Mouse (Mus musculus) intestine, embryonic 14.5 days (tissue): ENCODE results near the gene Clec4f. TPM values are rescaled to one million over a fixed set of nuclear protein-coding genes. Genes with fewer than 3 reads are reported as not detected.

Source experiments
- ATAC-seq: fragments of 200-750 bp; cut with Nextera tagmentation; replicated peaks from 2 replicates; pipeline ENCODE4 v1.8.0; 2017; ENCODE audit warnings: low read depth, moderate number of reproducible peaks, moderate TSS enrichment, moderate library complexity; ENCODE audit not compliant: low FRiP score, low TSS enrichment
- DNase-seq: peaks from one replicate; pipeline ENCODE4 v3.0.0-alpha.2; 2018; ENCODE audit warnings: low spot score
- H3K27ac ChIP-seq: fragments of 300-500 bp; sonication (generic); 2 replicates; pipeline ENCODE4 v1.5.1; 2014; ENCODE audit warnings: low read depth, mild to moderate bottlenecking, control low read depth
- H3K27me3 ChIP-seq: fragments of 300-500 bp; sonication (generic); replicated peaks from 2 replicates; pipeline ENCODE4 v1.6.1; 2014; ENCODE audit warnings: low read length, control low read depth; ENCODE audit not compliant: control insufficient read depth, insufficient read depth
- H3K36me3 ChIP-seq: fragments of 300-500 bp; sonication (generic); 2 replicates; pipeline ENCODE4 v1.6.1; 2014; ENCODE audit warnings: low read length, control low read depth; ENCODE audit not compliant: control insufficient read depth, insufficient read depth
- H3K4me1 ChIP-seq: fragments of 300-500 bp; sonication (generic); replicated peaks from 2 replicates; pipeline ENCODE4 v1.6.1; 2014; ENCODE audit warnings: low read length, control low read depth, mixed read lengths; ENCODE audit not compliant: control insufficient read depth, insufficient read depth
- H3K4me2 ChIP-seq: fragments of 300-500 bp; sonication (generic); 2 replicates; pipeline ENCODE4 v1.6.1; 2014; ENCODE audit warnings: low read length
- H3K4me3 ChIP-seq: fragments of 300-500 bp; sonication (generic); 2 replicates; pipeline ENCODE4 v1.5.1; 2014; ENCODE audit warnings: low read depth, low read length, control low read depth, mixed read lengths
- H3K9ac ChIP-seq: fragments of 300-500 bp; sonication (generic); 2 replicates; pipeline ENCODE4 v1.6.1; 2014; ENCODE audit warnings: mild to moderate bottlenecking, low read length
- H3K9me3 ChIP-seq: fragments of 300-500 bp; sonication (generic); 2 replicates; pipeline ENCODE4 v1.6.1; 2016; ENCODE audit warnings: low read length, control low read depth; ENCODE audit not compliant: control insufficient read depth
- WGBS: fragments of 180-500 bp; shearing (Covaris S2); extraction: QIAGEN DNeasy Blood & Tissue Kit; methylation state at CpG from one replicate; pipeline ENCODE4 v1.1.7; 2014; 5-methylcytosine and 5-hydroxymethylcytosine counted together
- polyA plus RNA-seq: library from polyadenylated mRNA; unstranded; fragments of >200 nt; fragmentation: Nextera tagmentation; extraction: Ambion mirVana; gene quantifications from 2 replicates; pipeline ENCODE4 v1.2.1, GENCODE M21; 2014

The Clec4f gene
- polyA plus RNA-seq, 1 experiment from 2014 or later, result not detected

DNA sequence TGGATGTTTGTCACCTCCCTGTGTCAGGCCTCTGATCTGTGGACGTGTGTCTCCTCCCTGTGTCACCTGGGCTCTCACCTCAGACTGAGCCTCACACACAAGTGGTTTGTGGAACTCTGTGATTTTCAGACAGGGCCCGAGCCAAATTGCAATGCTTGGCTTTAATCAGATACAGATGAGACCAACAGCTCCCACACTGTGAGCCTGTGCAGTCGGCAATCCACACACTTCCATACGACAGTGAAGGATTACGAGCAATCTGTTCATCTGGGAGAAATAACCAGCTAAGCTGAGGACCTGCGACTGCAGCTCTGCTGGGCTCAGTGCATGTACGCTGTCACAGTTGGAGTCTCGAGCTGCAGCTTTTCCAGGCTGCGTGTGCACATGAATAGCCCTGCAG is 36.0 kb downstream of the Clec4f start:
- Histone ChIP-seq H3K9ac (no peak overlapping the region), H3K9me3 (no peaks in the 10 kb centered on the region), H3K4me2 (no peak overlapping the region), H3K27me3 (no peaks in the 10 kb centered on the region), H3K4me3 (no peak overlapping the region), H3K27ac (no peak overlapping the region), H3K4me1 (no peaks in the 10 kb centered on the region), H3K36me3 (no peaks in the 10 kb centered on the region)
- DNase-seq (no peak), ATAC-seq (no peak)
- WGBS, result 54% methylated on average over 9 of the region's 9 CpGs

DNA sequence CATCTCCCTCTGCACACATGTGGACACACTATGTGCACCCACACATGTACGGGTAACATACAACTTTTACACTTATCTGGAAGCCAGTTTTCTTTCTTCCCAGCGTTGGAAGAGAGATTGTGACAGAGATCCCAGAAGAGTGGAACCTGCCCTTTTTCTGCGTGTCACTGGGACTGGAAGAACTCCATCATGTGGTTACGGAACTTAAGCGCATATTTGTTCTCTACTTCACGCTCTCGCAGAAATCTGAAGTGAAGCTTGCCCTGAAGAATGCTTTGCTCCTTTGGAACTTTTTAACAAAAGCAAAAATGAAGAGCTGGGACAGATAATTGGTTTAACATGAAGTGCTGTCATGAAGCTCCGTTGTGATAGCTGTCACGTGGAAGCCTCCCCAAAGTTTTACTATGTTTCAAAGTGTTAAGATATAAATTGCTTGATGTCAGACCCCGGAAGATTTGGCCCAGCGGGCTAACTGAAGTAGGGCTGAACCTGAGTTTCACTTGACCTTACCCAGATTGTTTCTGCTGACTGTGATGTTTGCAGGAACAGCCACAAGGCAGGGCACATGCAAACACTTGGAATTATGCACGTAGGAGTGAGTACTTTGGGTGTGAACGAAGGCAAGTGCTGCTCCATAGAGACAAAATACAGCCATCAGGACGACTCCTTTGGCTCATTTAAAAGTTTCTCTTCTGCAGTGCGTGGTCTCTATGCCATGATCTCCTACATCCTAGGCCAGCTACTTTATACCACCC is 38.2 kb downstream of the Clec4f start:
- no peak for ATAC-seq

DNA sequence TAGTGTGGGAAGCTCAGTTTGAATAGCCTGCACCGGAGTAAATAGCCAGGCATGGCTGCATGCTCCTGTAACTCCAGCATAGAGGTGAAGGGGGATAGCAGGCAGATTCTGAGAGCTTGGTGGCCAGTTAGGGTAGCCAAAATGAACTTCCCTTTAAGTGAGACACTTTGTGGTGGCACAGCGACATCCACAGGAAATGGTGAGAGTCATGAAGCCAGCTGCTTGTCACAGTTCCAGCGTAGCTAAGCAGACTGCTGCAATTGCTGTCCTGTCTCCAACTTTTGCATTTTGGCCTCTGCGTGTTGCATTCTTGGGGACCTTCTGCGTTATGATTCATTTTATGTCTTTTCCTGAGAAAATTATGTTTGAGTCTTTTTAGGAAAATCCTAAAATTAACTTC is 39.5 kb downstream of the Clec4f start:
- no peak for DNase-seq
- no peaks in the 10 kb centered on the region for H3K36me3 ChIP-seq
- ATAC-seq, result no peak

More for the DNA sequence above, 38.2 kb downstream of the Clec4f start:
- 84% methylated on average over 15 of the region's 15 CpGs for WGBS
- Histone ChIP-seq H3K4me2 (no peak overlapping the region), H3K9ac (no peak overlapping the region), H3K9me3 (no peaks in the 10 kb centered on the region), H3K27ac (no peak overlapping the region), H3K4me3 (no peak overlapping the region), H3K27me3 (no peaks in the 10 kb centered on the region), H3K36me3 (no peaks in the 10 kb centered on the region), H3K4me1 (no peaks in the 10 kb centered on the region)
- no peak for DNase-seq

DNA sequence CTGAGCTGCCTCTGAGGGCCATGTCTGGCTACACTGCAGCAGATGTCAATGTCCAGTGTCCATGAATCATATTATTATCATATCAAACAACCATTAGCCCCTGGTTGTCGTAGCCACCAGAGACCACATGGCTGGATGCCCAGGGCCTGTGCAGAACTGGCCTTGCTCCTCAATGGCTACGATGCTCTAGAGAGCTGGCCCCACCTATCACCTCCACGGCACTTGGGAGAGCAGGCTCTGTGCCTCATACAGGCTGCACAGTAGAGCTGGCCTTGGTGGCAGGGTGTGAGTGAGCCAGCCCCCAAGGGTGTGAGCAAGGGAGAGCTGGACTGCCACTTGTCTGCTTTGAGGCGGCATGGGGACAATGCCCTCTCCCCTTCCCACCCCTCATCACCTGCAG is 41.5 kb downstream of the Clec4f start:
- Histone ChIP-seq H3K4me3 (no peak overlapping the region), H3K9me3 (no peaks in the 10 kb centered on the region), H3K36me3 (no peaks in the 10 kb centered on the region), H3K9ac (no peak overlapping the region), H3K27ac (no peak overlapping the region), H3K27me3 (no peaks in the 10 kb centered on the region), H3K4me1 (no peaks in the 10 kb centered on the region), H3K4me2 (no peak overlapping the region)
- no peak for ATAC-seq
- no peak for DNase-seq
- WGBS, result 88% methylated on average over 4 of the region's 4 CpGs

More for the DNA sequence above, 39.5 kb downstream of the Clec4f start:
- Histone ChIP-seq H3K9me3 (no peaks in the 10 kb centered on the region), H3K4me1 (no peaks in the 10 kb centered on the region), H3K9ac (no peak overlapping the region), H3K4me2 (no peak overlapping the region), H3K4me3 (no peak overlapping the region), H3K27me3 (no peaks in the 10 kb centered on the region), H3K27ac (no peak overlapping the region)
- WGBS, result 61% methylated on average over 5 of the region's 5 CpGs

DNA sequence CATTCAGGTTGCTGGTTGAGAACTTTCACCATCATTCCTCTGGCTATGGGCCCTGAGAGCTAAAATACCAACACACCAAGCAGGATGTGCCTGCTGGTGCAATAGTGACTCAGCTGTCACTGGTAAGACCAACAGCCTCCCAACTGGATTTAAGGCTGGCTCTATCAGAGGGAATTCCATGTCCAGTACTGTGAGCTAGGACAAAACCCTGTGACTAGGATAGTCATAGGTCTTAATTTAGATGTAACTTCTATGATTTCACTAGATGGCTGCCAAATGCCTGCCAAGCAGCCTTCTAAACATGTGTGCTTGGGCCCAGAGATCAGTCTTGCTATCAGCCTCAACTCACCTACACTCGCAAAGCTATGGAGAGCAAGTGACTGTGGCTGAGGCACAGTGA is 43.0 kb downstream of the Clec4f start:
- ATAC-seq (no peak), DNase-seq (no peak)
- WGBS, result 92% methylated on average over 1 of the region's 1 CpGs

DNA sequence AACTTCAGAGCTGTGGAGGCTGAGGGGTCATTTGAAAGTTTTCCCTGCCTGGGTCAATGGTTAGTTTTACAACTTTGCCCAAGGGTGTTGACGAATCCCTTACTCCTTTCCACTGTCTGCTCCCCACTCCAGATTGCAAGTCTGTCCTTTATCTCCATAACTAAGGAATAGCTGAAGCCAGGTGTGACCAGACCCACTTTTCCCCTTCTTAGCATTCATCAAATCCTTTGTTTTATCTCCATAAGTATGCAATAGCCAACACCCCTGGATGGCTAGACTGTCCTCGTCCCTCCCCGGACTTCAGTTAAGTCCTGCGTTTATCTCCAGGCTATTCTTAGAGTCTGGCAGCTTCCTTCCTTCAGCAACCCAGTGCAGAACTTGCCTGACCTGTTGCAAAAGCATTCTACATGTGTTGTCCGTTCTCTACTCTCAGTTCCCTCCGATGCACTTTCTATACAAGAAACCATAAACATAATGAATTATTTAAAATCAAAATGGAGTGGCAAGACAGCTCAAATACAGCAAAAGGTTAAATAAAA is 56.3 kb downstream of the Clec4f start:
- Histone ChIP-seq H3K9me3 (no peaks in the 10 kb centered on the region), H3K4me2 (no peak overlapping the region), H3K9ac (no peak overlapping the region), H3K4me3 (no peak overlapping the region), H3K27me3 (no peaks in the 10 kb centered on the region), H3K36me3 (no peaks in the 10 kb centered on the region), H3K27ac (no peak overlapping the region), H3K4me1 (0 out of 2 replicates have a peak, but pooled peaks cover 5% of the 10 kb centered on the region)
- no peak for ATAC-seq
- no peak for DNase-seq
- WGBS, result 62% methylated on average over 6 of the region's 6 CpGs

More for the DNA sequence above, 43.0 kb downstream of the Clec4f start:
- H3K9me3 ChIP-seq, result no peaks in the 10 kb centered on the region
- H3K36me3 ChIP-seq, result no peaks in the 10 kb centered on the region
- H3K27ac ChIP-seq, result no peak overlapping the region
- no peak overlapping the region for H3K9ac ChIP-seq
- H3K4me1 ChIP-seq, result no peaks in the 10 kb centered on the region
- no peak overlapping the region for H3K4me3 ChIP-seq
- no peak overlapping the region for H3K4me2 ChIP-seq
- no peaks in the 10 kb centered on the region for H3K27me3 ChIP-seq

DNA sequence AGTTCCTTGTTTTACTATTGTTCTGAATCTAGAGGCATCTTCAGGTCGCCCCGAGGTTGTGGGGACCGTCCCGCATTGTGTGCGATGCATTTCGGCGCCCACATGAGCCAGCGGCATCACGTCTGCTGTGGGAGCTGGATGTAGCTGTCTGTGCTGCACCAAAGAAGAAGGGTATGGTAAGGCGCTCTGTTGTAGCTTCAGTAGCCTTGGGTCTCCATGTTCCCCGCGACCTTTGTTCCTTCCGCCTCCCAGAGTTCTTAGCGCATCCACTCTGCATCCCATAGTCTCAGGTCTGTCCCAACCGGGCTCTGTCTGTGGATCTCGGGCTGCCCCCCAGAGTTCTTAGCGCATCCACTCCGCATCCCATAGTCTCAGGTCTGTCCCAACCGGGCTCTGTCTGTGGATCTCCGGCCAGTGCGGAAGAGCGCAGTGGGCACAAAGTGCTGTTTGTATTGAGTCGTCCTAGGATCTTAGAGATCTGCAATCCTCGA is 56.9 kb downstream of the Clec4f start:
- Histone ChIP-seq H3K4me2 (peak overlapping the region; percentile 53), H3K9ac (no peak overlapping the region; the same call in 1 of the 2 replicates), H3K36me3 (no peaks in the 10 kb centered on the region), H3K27me3 (no peaks in the 10 kb centered on the region), H3K27ac (no peak overlapping the region), H3K4me1 (0 out of 2 replicates have a peak, but pooled peaks cover 5% of the 10 kb centered on the region), H3K9me3 (no peaks in the 10 kb centered on the region), H3K4me3 (peak overlapping the region; percentile 18; the same call in 1 of the 2 replicates)
- ATAC-seq, result no peak
- DNase-seq, result peak; percentile 55
- 49% methylated on average over 24 of the region's 24 CpGs for WGBS

DNA sequence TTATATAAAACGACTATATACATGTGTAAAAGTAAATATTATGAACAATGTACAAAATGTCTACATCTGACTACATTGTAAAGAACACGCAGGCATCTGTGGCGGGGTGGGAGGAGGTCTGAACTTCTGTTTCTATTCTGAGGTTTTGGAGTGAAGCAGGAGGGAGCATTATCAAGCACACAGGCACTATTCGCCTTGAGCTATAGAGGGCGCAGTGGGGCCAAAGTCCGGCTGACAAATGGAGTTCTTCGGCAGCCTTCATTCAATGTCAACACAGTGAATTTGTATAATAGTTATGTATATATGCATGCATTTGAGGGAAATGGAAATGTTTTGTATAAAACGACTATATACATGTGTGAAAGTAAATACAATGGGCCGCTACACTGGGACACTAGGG is 57.3 kb downstream of the Clec4f start:
- H3K4me1 ChIP-seq, result 0 out of 2 replicates have a peak, but pooled peaks cover 5% of the 10 kb centered on the region
- H3K4me2 ChIP-seq, result peak overlapping the region; percentile 53
- no peaks in the 10 kb centered on the region for H3K27me3 ChIP-seq
- H3K9me3 ChIP-seq, result no peaks in the 10 kb centered on the region
- WGBS, result 7% methylated on average over 9 of the region's 9 CpGs
- ATAC-seq (no peak), DNase-seq (peak; percentile 72)
- H3K36me3 ChIP-seq, result no peaks in the 10 kb centered on the region
- H3K4me3 ChIP-seq, result peak overlapping the region; percentile 18; the same call in 1 of the 2 replicates
- no peak overlapping the region; the same call in 1 of the 2 replicates for H3K9ac ChIP-seq
- no peak overlapping the region for H3K27ac ChIP-seq
